Mouse (Mus musculus) brain, embryonic 14.5 days (tissue): Measurements from ENCODE around the gene Slc39a2. TPM values are rescaled to one million over a fixed set of nuclear protein-coding genes. Genes with fewer than 3 reads are reported as not detected.

Experiments
- DNase-seq: peaks from one replicate; pipeline ENCODE4 v3.0.0-alpha.2; 2011; ENCODE audit warnings: low read depth
- CTCF ChIP-seq: fragments of 200-500 bp; IDR thresholded peaks from 2 replicates; pipeline ENCODE4 v1.5.1; 2012; ENCODE audit warnings: inconsistent platforms, mild to moderate bottlenecking, moderate library complexity, borderline replicate concordance; ENCODE audit not compliant: insufficient read depth, insufficient read length; ENCODE audit errors: extremely low read depth
- POLR2A ChIP-seq: fragments of 200-500 bp; IDR thresholded peaks from 2 replicates; pipeline ENCODE4 v1.6.1; 2012; ENCODE audit warnings: mild to moderate bottlenecking, inconsistent platforms, borderline replicate concordance; ENCODE audit not compliant: poor library complexity, insufficient read depth, insufficient read length, severe bottlenecking; ENCODE audit errors: extremely low read depth
- polyA plus RNA-seq: library from polyadenylated mRNA; depleted of rRNA; stranded (reverse); fragments of >200 nt; gene quantifications from 2 replicates; pipeline ENCODE4 v1.2.3, GENCODE M21; 2012

The Slc39a2 gene
- polyA plus RNA-seq, 1 experiment, result 12.1 TPM

GRCm38 (mm10) chr14:51904706-51905105 is 12.0 kb downstream of the Slc39a2 start:
- DNase-seq, result peak; percentile 47

GRCm38 (mm10) chr14:51906102-51906501 is 13.4 kb downstream of the Slc39a2 start:
- TF ChIP-seq CTCF, result no peak
- no peak for TF ChIP-seq POLR2A
- no peak for DNase-seq

More at GRCm38 (mm10) chr14:51904706-51905105, 12.0 kb downstream of the Slc39a2 start:
- TF ChIP-seq CTCF (no peak), POLR2A (no peak)

- no peak for DNase-seq
- TF ChIP-seq POLR2A (no peak), CTCF (no peak)
These were observed 18.6 kb downstream of the Slc39a2 start for GRCm38 (mm10) chr14:51911301-51911700.

- peak; percentile 28 for DNase-seq
These were observed 19.8 kb downstream of the Slc39a2 start for GRCm38 (mm10) chr14:51912391-51913061.

GRCm38 (mm10) chr14:51913062-51913959 is 20.6 kb downstream of the Slc39a2 start:
- TF ChIP-seq CTCF (no peak), POLR2A (0 out of 2 replicates have a peak, but pooled peaks have one; percentile 24)
- DNase-seq, result peak; percentile 87

More at GRCm38 (mm10) chr14:51912391-51913061, 19.8 kb downstream of the Slc39a2 start:
- TF ChIP-seq POLR2A, result no peak
- TF ChIP-seq CTCF, result no peak

GRCm38 (mm10) chr14:51913960-51914762 is 21.5 kb downstream of the Slc39a2 start, which contains the start of gene Ndrg2:
Gene Ndrg2, minus strand, starts transcription at chr14:51914158.
- peak; percentile 96 for DNase-seq
- no peak for TF ChIP-seq CTCF
- no peak for TF ChIP-seq POLR2A

GRCm38 (mm10) chr14:51915030-51915429 is 22.3 kb downstream of the Slc39a2 start:
- no peak for TF ChIP-seq POLR2A
- no peak for TF ChIP-seq CTCF
- no peak for DNase-seq

- no peak for TF ChIP-seq CTCF
- no peak for TF ChIP-seq POLR2A
- DNase-seq, result no peak
These were observed 23.9 kb downstream of the Slc39a2 start for GRCm38 (mm10) chr14:51916539-51916938.

- TF ChIP-seq CTCF (no peak), POLR2A (no peak)
- DNase-seq, result no peak
These were observed 25.4 kb downstream of the Slc39a2 start, which contains the start of gene Tppp2 for GRCm38 (mm10) chr14:51918125-51918524. Gene Tppp2, plus strand, starts transcription at chr14:51918425.

GRCm38 (mm10) chr14:51918966-51919365 is 26.3 kb downstream of the Slc39a2 start:
- no peak for DNase-seq
- TF ChIP-seq POLR2A (no peak), CTCF (no peak)

GRCm38 (mm10) chr14:51921759-51922570 is 29.3 kb downstream of the Slc39a2 start:
- TF ChIP-seq CTCF, result no peak
- no peak for TF ChIP-seq POLR2A
- DNase-seq, result peak; percentile 60

GRCm38 (mm10) chr14:51922571-51922865 is 29.8 kb downstream of the Slc39a2 start, which contains the start of gene Rnase13:
Gene Rnase13, minus strand, starts transcription at chr14:51922773.
- no peak for TF ChIP-seq POLR2A
- no peak for TF ChIP-seq CTCF
- DNase-seq, result no peak
